Mouse (Mus musculus) limb, embryonic 11.5 days (tissue): ENCODE results near the gene Ston2. TPM values are rescaled to one million over a fixed set of nuclear protein-coding genes. Genes with fewer than 3 reads are reported as not detected.
"Not testable (repeated sequence)": the region's sequence is repeated elsewhere in the genome, so short reads cannot be mapped to it uniquely, and the experiment has no call there.

Source experiments
- ATAC-seq: fragments of 200-750 bp; cut with Nextera tagmentation; 2 replicates; pipeline ENCODE4 v1.8.0; 2017; ENCODE audit warnings: low read depth; ENCODE audit not compliant: insufficient number of reproducible peaks, low FRiP score, low TSS enrichment
- DNase-seq: peaks from one replicate; pipeline ENCODE4 v3.0.0-alpha.2; 2015; ENCODE audit warnings: low spot score
- H3K27ac ChIP-seq: fragments of 300-500 bp; sonication (generic); replicated peaks from 2 replicates; pipeline ENCODE4 v1.5.1; 2014; ENCODE audit warnings: low read depth, mild to moderate bottlenecking, low read length
- H3K27me3 ChIP-seq: fragments of 300-500 bp; sonication (generic); 2 replicates; pipeline ENCODE4 v1.6.1; 2014; ENCODE audit warnings: mild to moderate bottlenecking, low read length, mixed read lengths; ENCODE audit not compliant: control insufficient read depth, insufficient read depth
- H3K36me3 ChIP-seq: fragments of 300-500 bp; sonication (generic); 2 replicates; pipeline ENCODE4 v1.6.1; 2014; ENCODE audit warnings: mild to moderate bottlenecking, low read length, moderate library complexity, mixed read lengths; ENCODE audit not compliant: control insufficient read depth, insufficient read depth
- H3K4me1 ChIP-seq: fragments of 300-500 bp; sonication (generic); 2 replicates; pipeline ENCODE4 v1.6.1; 2014; ENCODE audit warnings: low read length, mixed read lengths; ENCODE audit not compliant: control insufficient read depth, insufficient read depth
- H3K4me2 ChIP-seq: fragments of 300-500 bp; sonication (generic); 2 replicates; pipeline ENCODE4 v1.6.1; 2014; ENCODE audit warnings: low read depth, mild to moderate bottlenecking, moderate library complexity; ENCODE audit not compliant: severe bottlenecking
- H3K4me3 ChIP-seq: fragments of 300-500 bp; sonication (generic); 2 replicates; pipeline ENCODE4 v1.5.1; 2014; ENCODE audit warnings: low read depth, low read length
- H3K9ac ChIP-seq: fragments of 300-500 bp; sonication (generic); 2 replicates; pipeline ENCODE4 v1.6.1; 2014; ENCODE audit warnings: mild to moderate bottlenecking, low read length
- H3K9me3 ChIP-seq: fragments of 300-500 bp; sonication (generic); 2 replicates; pipeline ENCODE4 v1.6.1; 2016; ENCODE audit warnings: low read length; ENCODE audit not compliant: control insufficient read depth
- WGBS: fragments of 180-500 bp; shearing (Covaris S2); extraction: QIAGEN DNeasy Blood & Tissue Kit; methylation state at CpG from one replicate; pipeline ENCODE4 v1.1.7; 2014; 5-methylcytosine and 5-hydroxymethylcytosine counted together
- polyA plus RNA-seq: library from polyadenylated mRNA; unstranded; fragments of >200 nt; fragmentation: Nextera tagmentation; extraction: Ambion mirVana; gene quantifications from 2 replicates; pipeline ENCODE4 v1.2.1, GENCODE M21; 2014

Gene Ston2
- polyA plus RNA-seq, 1 experiment from 2014 or later, result 6.3 TPM

GRCm38 (mm10) chr12:91799821-91800335, 11.7 kb upstream of the Ston2 start:
- H3K36me3 ChIP-seq, result no peaks in the 10 kb centered on the region
- no peak for DNase-seq
- no peak for ATAC-seq
- no peaks in the 10 kb centered on the region for H3K27me3 ChIP-seq
- 76% methylated on average over 12 of the region's 12 CpGs for whole genome bisulfite sequencing
- no peaks in the 10 kb centered on the region for H3K4me1 ChIP-seq
- no peak overlapping the region for H3K4me3 ChIP-seq
- no peaks in the 10 kb centered on the region for H3K9me3 ChIP-seq
- no peak overlapping the region for H3K27ac ChIP-seq
- H3K9ac ChIP-seq, result no peak overlapping the region
- H3K4me2 ChIP-seq, result no peak overlapping the region

GRCm38 (mm10) chr12:91799379-91799773, 11.2 kb upstream of the Ston2 start:
- Histone ChIP-seq H3K9me3 (no peaks in the 10 kb centered on the region), H3K4me1 (no peaks in the 10 kb centered on the region), H3K27ac (no peak overlapping the region), H3K9ac (no peak overlapping the region), H3K4me3 (no peak overlapping the region), H3K36me3 (no peaks in the 10 kb centered on the region), H3K27me3 (no peaks in the 10 kb centered on the region), H3K4me2 (no peak overlapping the region)
- WGBS, result 24% methylated on average over 6 of the region's 6 CpGs
- ATAC-seq (no peak), DNase-seq (no peak)

- Histone ChIP-seq H3K4me3 (no peak overlapping the region), H3K9me3 (no peaks in the 10 kb centered on the region), H3K4me2 (no peak overlapping the region), H3K27ac (no peak overlapping the region), H3K4me1 (no peaks in the 10 kb centered on the region), H3K27me3 (no peaks in the 10 kb centered on the region), H3K36me3 (no peaks in the 10 kb centered on the region), H3K9ac (no peak overlapping the region)
- DNase-seq (peak; percentile 41), ATAC-seq (no peak)
- WGBS, result 80% methylated on average over 6 of the region's 6 CpGs
These were observed 10.7 kb upstream of the Ston2 start for GRCm38 (mm10) chr12:91798720-91799378.

- 87% methylated on average over 4 of the region's 4 CpGs for WGBS
These were observed 8.6 kb upstream of the Ston2 start for GRCm38 (mm10) chr12:91796774-91797173.

GRCm38 (mm10) chr12:91793266-91793665, 5.1 kb upstream of the Ston2 start:
- Histone ChIP-seq H3K9ac (no peak overlapping the region), H3K36me3 (no peaks in the 10 kb centered on the region), H3K27me3 (no peaks in the 10 kb centered on the region), H3K9me3 (no peaks in the 10 kb centered on the region), H3K27ac (no peak overlapping the region), H3K4me1 (no peaks in the 10 kb centered on the region), H3K4me2 (no peak overlapping the region), H3K4me3 (no peak overlapping the region)
- WGBS, result 83% methylated on average over 8 of the region's 8 CpGs
- DNase-seq (no peak), ATAC-seq (no peak)

More at GRCm38 (mm10) chr12:91796774-91797173, 8.6 kb upstream of the Ston2 start:
- no peak overlapping the region for H3K4me2 ChIP-seq
- DNase-seq (no peak), ATAC-seq (no peak)
- no peak overlapping the region for H3K9ac ChIP-seq
- no peak overlapping the region for H3K4me3 ChIP-seq
- no peaks in the 10 kb centered on the region for H3K36me3 ChIP-seq
- H3K27me3 ChIP-seq, result no peaks in the 10 kb centered on the region
- no peaks in the 10 kb centered on the region for H3K4me1 ChIP-seq
- no peaks in the 10 kb centered on the region for H3K9me3 ChIP-seq
- no peak overlapping the region for H3K27ac ChIP-seq

GRCm38 (mm10) chr12:91791822-91792221, 3.6 kb upstream of the Ston2 start:
- DNase-seq, result no peak
- ATAC-seq, result no peak
- H3K27ac ChIP-seq, result no peak overlapping the region
- H3K27me3 ChIP-seq, result no peaks in the 10 kb centered on the region
- H3K4me2 ChIP-seq, result no peak overlapping the region
- H3K9ac ChIP-seq, result no peak overlapping the region
- no peak overlapping the region for H3K4me3 ChIP-seq
- 68% methylated on average over 4 of the region's 4 CpGs for WGBS
- no peaks in the 10 kb centered on the region for H3K4me1 ChIP-seq
- H3K9me3 ChIP-seq, result no peaks in the 10 kb centered on the region
- H3K36me3 ChIP-seq, result no peaks in the 10 kb centered on the region

GRCm38 (mm10) chr12:91789801-91790200, 1.6 kb upstream of the Ston2 start:
- DNase-seq (peak; percentile 62), ATAC-seq (no peak)
- Histone ChIP-seq H3K4me3 (no peak overlapping the region), H3K4me2 (no peak overlapping the region), H3K9ac (no peak overlapping the region), H3K36me3 (no peaks in the 10 kb centered on the region), H3K27me3 (no peaks in the 10 kb centered on the region), H3K27ac (no peak overlapping the region), H3K4me1 (peaks cover 6% of the 10 kb centered on the region), H3K9me3 (no peaks in the 10 kb centered on the region)
- 57% methylated on average over 6 of the region's 6 CpGs for WGBS

GRCm38 (mm10) chr12:91788446-91788845, 259 bp upstream of the Ston2 start:
- not testable (repeated sequence) for H3K9me3 ChIP-seq, H3K4me2 ChIP-seq, H3K36me3 ChIP-seq, H3K27ac ChIP-seq, H3K9ac ChIP-seq, H3K4me3 ChIP-seq, H3K4me1 ChIP-seq, DNase-seq, H3K27me3 ChIP-seq, ATAC-seq
- 66% methylated on average over 3 of the region's 3 CpGs for WGBS

- H3K36me3 ChIP-seq, result no peaks in the 10 kb centered on the region
- no peak overlapping the region for H3K4me3 ChIP-seq
- ATAC-seq (peak; percentile 64), DNase-seq (peak; percentile 66)
- no peaks in the 10 kb centered on the region for H3K9me3 ChIP-seq
- no peaks in the 10 kb centered on the region for H3K27me3 ChIP-seq
- whole genome bisulfite sequencing, result 27% methylated on average over 10 of the region's 10 CpGs
- no peak overlapping the region for H3K9ac ChIP-seq
- H3K4me2 ChIP-seq, result no peak overlapping the region
- H3K4me1 ChIP-seq, result peaks cover 6% of the 10 kb centered on the region
- no peak overlapping the region for H3K27ac ChIP-seq
These were observed 1.8 kb downstream of the Ston2 start for GRCm38 (mm10) chr12:91786355-91786754.
